ENCODE assay signal across 8 mouse cellular contexts in the genomic region with DNA sequence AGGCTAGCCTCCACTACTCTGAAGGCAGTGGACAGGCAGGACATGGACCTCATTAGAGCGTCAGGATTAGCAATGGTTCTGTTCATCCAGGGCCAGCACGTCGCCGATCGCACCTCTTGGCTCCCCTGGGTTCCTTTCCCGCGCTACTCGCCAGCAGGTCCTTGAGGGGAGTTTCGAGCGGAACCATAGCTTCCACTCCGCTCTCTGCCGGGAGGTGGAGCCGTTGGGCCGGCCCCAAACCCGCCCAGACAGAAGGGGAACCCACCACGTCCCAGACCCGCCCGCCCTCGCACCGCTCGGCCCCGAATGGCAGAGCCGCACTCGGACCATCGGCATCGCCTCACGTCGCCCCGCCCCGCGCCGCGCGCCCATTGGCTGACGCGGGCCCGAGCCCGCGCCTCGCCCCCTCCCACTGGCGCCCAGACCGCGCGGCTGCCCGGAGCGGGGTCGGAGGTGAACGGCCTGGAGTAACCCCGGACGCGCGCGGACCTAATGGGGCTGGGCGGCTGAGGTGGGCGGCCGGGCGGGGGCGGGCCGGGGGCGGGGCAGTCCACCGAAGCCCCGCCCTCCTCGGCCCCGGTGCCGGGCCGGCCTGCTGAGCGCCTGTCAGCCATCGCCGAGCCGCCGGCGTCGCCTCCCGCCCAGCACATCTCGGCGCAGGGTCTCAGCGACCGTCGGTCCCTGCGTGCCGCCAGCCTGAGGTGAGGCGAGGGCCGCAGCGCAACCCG. TPM values are rescaled to one million over a fixed set of nuclear protein-coding genes. Genes with fewer than 3 reads are reported as not detected.
DNase-seq lines count a peak whose midpoint lies in the region; ATAC-seq and TF ChIP-seq lines count a peak whose summit lies in the region.

No protein-coding gene starts in this region.

- H3K4me3 ChIP-seq in cortical plate, adult 2 months (ENCODE audit: insufficient read depth, low read length): peak overlapping the region; percentile 42

- TF ChIP-seq CTCF in cortical plate, adult 2 months (IDR thresholded peaks at IDR 0.05; ENCODE audit: extremely low read depth, insufficient read depth, low read length): peak; percentile 31; the same call in 1 of the 2 replicates

- peaks cover 3% of the 10 kb centered on the region; the same call in 1 of the 2 replicates for H3K4me1 ChIP-seq in cortical plate, adult 2 months (ENCODE audit: control insufficient read depth, insufficient read depth, low read length)

- peak overlapping the region; percentile 3; the same call in 1 of the 2 replicates for H3K27ac ChIP-seq in cortical plate, adult 2 months (ENCODE audit: insufficient read depth, low read length)

- ATAC-seq in megakaryocyte, adult 5-6 weeks (ENCODE audit: poor library complexity, severe bottlenecking): peak; percentile 94

- DNase-seq in adipocyte (ENCODE audit: low spot score): peak; percentile 90
- peak; percentile 96 to 97 for DNase-seq in gastrocnemius, adult 8-10 months (ENCODE audit: low spot score in 2 of 2)
- peak; percentile 73 for DNase-seq in hindlimb bud, embryonic 11.5 days (ENCODE audit: extremely low spot score, low read depth, low spot score)
- DNase-seq in left cerebral cortex, adult 8-10 months (ENCODE audit: low spot score in 2 of 2): peak; percentile 79 to 95
- peak; percentile 94 for DNase-seq in right cerebral cortex, adult 18-20 months
- peak; percentile 96 for DNase-seq in urinary bladder, adult 2 months (ENCODE audit: low spot score)

- TF ChIP-seq POLR2A in cortical plate, adult 2 months (IDR thresholded peaks at IDR 0.05; ENCODE audit: extremely low read depth, insufficient read depth, low read length): no peak; the same call in 1 of the 2 replicates

RNA-seq across cellular contexts. Expression of a gene that starts 12.1 kb away (rescaled TPM):
- not detected in 2 replicates for polyA plus RNA-seq in cortical plate, adult 2 months (2012; rRNA removed)
- not detected for total RNA-seq in gastrocnemius, adult 8-10 months (2022)
- not detected for total RNA-seq in left cerebral cortex, adult 8-10 months (2022)
- total RNA-seq in megakaryocyte, adult 5-6 weeks (2015): not detected in 2 replicates
- not detected in 2 replicates for total RNA-seq in megakaryocyte, adult 5-6 weeks (2017)
- not detected in 2 replicates for polyA plus RNA-seq in urinary bladder, adult 2 months (2012; rRNA removed)

RNA-seq across cellular contexts. Expression of a gene that starts 49.9 kb away (rescaled TPM):
- polyA plus RNA-seq in cortical plate, adult 2 months (2012; rRNA removed): 27.0 and 28.0 TPM in 2 replicates
- 10 to 100 TPM; 12.2 to 16.7 (median 15.6) TPM for total RNA-seq in gastrocnemius, adult 8-10 months (2022)
- 10 to 100 TPM; 80.3 to 96.1 (median 90.3) TPM for total RNA-seq in left cerebral cortex, adult 8-10 months (2022)
- total RNA-seq in megakaryocyte, adult 5-6 weeks (2015): 15.0 and 16.6 TPM in 2 replicates
- 16.6 and 23.9 TPM in 2 replicates for total RNA-seq in megakaryocyte, adult 5-6 weeks (2017)
- 17.6 and 18.8 TPM in 2 replicates for polyA plus RNA-seq in urinary bladder, adult 2 months (2012; rRNA removed)

RNA-seq across cellular contexts. Expression of a gene that starts 50.0 kb away (rescaled TPM):
- 49.0 and 66.4 TPM in 2 replicates for polyA plus RNA-seq in cortical plate, adult 2 months (2012; rRNA removed)
- total RNA-seq in gastrocnemius, adult 8-10 months (2022): 10 to 100 TPM in 3 of 4 experiments, 1 to 10 TPM in 1; 9.7 to 14.3 (median 13.0) TPM
- 10 to 100 TPM; 37.7 to 41.7 (median 38.8) TPM for total RNA-seq in left cerebral cortex, adult 8-10 months (2022)
- 4.9 and 7.2 TPM in 2 replicates for total RNA-seq in megakaryocyte, adult 5-6 weeks (2015)
- total RNA-seq in megakaryocyte, adult 5-6 weeks (2017): 5.5 and 6.4 TPM in 2 replicates
- polyA plus RNA-seq in urinary bladder, adult 2 months (2012; rRNA removed): 28.1 and 29.1 TPM in 2 replicates

Comparison
In these comparisons a context has a peak if more than half of its experiments do, and no peak if none do; other contexts are left out.
1. Peak in every context shown above with its lines: DNase-seq, ATAC-seq, H3K4me3 ChIP-seq and H3K27ac ChIP-seq.